Comparison of ENCODE assay signal across 17 mouse cellular contexts in genomic region chr16:90085580-90085979, GRCm38 (mm10). TPM values are rescaled to one million over a fixed set of nuclear protein-coding genes. Genes with fewer than 3 reads are reported as not detected.
A peak's percentile ranks its signal among the peaks of the same experiment; 100 is the strongest.
DNase-seq lines count a peak whose midpoint lies in the region; ATAC-seq and TF ChIP-seq lines count a peak whose summit lies in the region.
"Had no signal": no experiment of that assay in that cellular context is flagged by ENCODE, and none has a peak within 500 bp of the region (broad histone marks: within the 10 kb centered on the region; RNA-seq: fewer than 3 reads in every experiment).

No protein-coding gene starts in this region.

- peaks cover 10% of the 10 kb centered on the region for H3K36me3 ChIP-seq in megakaryocyte, embryonic 14.5 days (replicated peaks; ENCODE audit: low read length)
- H3K36me3 ChIP-seq: midbrain, embryonic 12.5 days had no signal

- DNase-seq in cerebellum, postnatal 10 days = peak; percentile 30 to 38
- no peak for DNase-seq in cerebellum, adult 2 months
- DNase-seq in layer of hippocampus, adult 2 months (ENCODE audit: low spot score in 2 of 2) = peak; percentile 79 to 82
- no peak for DNase-seq in lung, adult 2 months
- DNase-seq: cerebellum, adult 11 months; gastrocnemius, postnatal 36 days; kidney, adult 2 months; kidney, postnatal 36 days; lung, adult 18-20 months; lung, postnatal 36 days had no signal

- ATAC-seq in megakaryocyte, adult 5-6 weeks (ENCODE audit: poor library complexity, severe bottlenecking) = no peak
- ATAC-seq in cerebellum, adult (ENCODE audit: insufficient number of reproducible peaks, low FRiP score, low TSS enrichment) = no peak

- WGBS in cerebellum, adult 2 months = 62% methylated on average over 14 of the region's 14 CpGs
- WGBS in olfactory bulb, adult 2 months = 35% methylated on average over 14 of the region's 14 CpGs
- WGBS in lung, adult 2 months = 78% methylated on average over 14 of the region's 14 CpGs

- H3K9me3 ChIP-seq in megakaryocyte, embryonic 14.5 days = no peaks in the 10 kb centered on the region
- H3K9me3 ChIP-seq: midbrain, embryonic 12.5 days had no signal

- H3K27ac ChIP-seq in cerebellum, adult 2 months (ENCODE audit: insufficient read depth, low read length) = no peak overlapping the region
- peak overlapping the region; percentile 85 for H3K27ac ChIP-seq in layer of hippocampus, adult 2 months
- H3K27ac ChIP-seq in olfactory bulb, adult 2 months (ENCODE audit: insufficient read depth, low read depth, low read length) = peak overlapping the region; percentile 22
- H3K27ac ChIP-seq: midbrain, embryonic 12.5 days had no signal

- TF ChIP-seq CTCF in cerebellum, adult 2 months (IDR thresholded peaks at IDR 0.05; ENCODE audit: borderline replicate concordance, insufficient read depth, low read depth, low read length) = no peak
- TF ChIP-seq CTCF in layer of hippocampus, adult 2 months (conservative IDR thresholded peaks at IDR 0.05) = no peak
- TF ChIP-seq CTCF in olfactory bulb, adult 2 months (IDR thresholded peaks at IDR 0.05; ENCODE audit: insufficient read depth, low read depth, low read length) = no peak
- no peak for TF ChIP-seq CTCF in lung, adult 2 months (IDR thresholded peaks at IDR 0.05; ENCODE audit: insufficient read depth, low read length)

- no peaks in the 10 kb centered on the region for H3K27me3 ChIP-seq in cerebellum, adult 2 months (ENCODE audit: control insufficient read depth, insufficient read depth, low read length)
- no peaks in the 10 kb centered on the region for H3K27me3 ChIP-seq in megakaryocyte, embryonic 14.5 days (replicated peaks)

- H3K4me3 ChIP-seq in cerebellum, adult 2 months (replicated peaks; ENCODE audit: insufficient read depth, low read depth, low read length) = no peak overlapping the region
- H3K4me3 ChIP-seq in megakaryocyte, embryonic 14.5 days (replicated peaks) = peak overlapping the region; percentile 9
- no peak overlapping the region for H3K4me3 ChIP-seq in layer of hippocampus, adult 2 months
- no peak overlapping the region for H3K4me3 ChIP-seq in olfactory bulb, adult 2 months (ENCODE audit: insufficient read depth, low read depth, low read length)
- no peak overlapping the region for H3K4me3 ChIP-seq in lung, adult 2 months (replicated peaks; ENCODE audit: extremely low read depth, low read depth, low read length)
- H3K4me3 ChIP-seq: erythroblast, embryonic 14.5 days; midbrain, embryonic 12.5 days; myocyte had no signal

- no peak for TF ChIP-seq POLR2A in cerebellum, adult 2 months (IDR thresholded peaks at IDR 0.05; ENCODE audit: borderline replicate concordance, insufficient read depth, low read length)
- TF ChIP-seq POLR2A in olfactory bulb, adult 2 months (IDR thresholded peaks at IDR 0.05; ENCODE audit: insufficient read depth, low read depth, low read length) = no peak
- no peak for TF ChIP-seq POLR2A in lung, adult 2 months (IDR thresholded peaks at IDR 0.05; ENCODE audit: borderline replicate concordance, extremely low read depth, low read depth, low read length)

- H3K4me1 ChIP-seq in cerebellum, adult 2 months (ENCODE audit: control insufficient read depth, insufficient read depth, low read length) = peaks cover 42% of the 10 kb centered on the region
- H3K4me1 ChIP-seq in megakaryocyte, embryonic 14.5 days = peaks cover 57% of the 10 kb centered on the region
- H3K4me1 ChIP-seq in olfactory bulb, adult 2 months (ENCODE audit: control insufficient read depth, insufficient read depth, low read length) = peaks cover 38% of the 10 kb centered on the region
- H3K4me1 ChIP-seq in lung, adult 2 months (ENCODE audit: control insufficient read depth, insufficient read depth, low read length) = no peaks in the 10 kb centered on the region
- H3K4me1 ChIP-seq: midbrain, embryonic 12.5 days had no signal

RNA-seq across cellular contexts. Expression of gene Tiam1, which starts 58.0 kb away (rescaled TPM):
- 73.6 and 88.5 TPM in 2 replicates for polyA plus RNA-seq in cerebellum, adult 2 months (2012; rRNA removed)
- polyA plus RNA-seq in megakaryocyte, embryonic 14.5 days (2012; ENCODE audit: insufficient read depth, low replicate concordance) = 7.7 and 10.1 TPM in 2 replicates
- total RNA-seq in megakaryocyte, adult 5-6 weeks (2015) = 61.3 and 80.9 TPM in 2 replicates
- total RNA-seq in megakaryocyte, adult 5-6 weeks (2017) = 60.0 and 74.7 TPM in 2 replicates
- 100 to 1,000 TPM; 124 to 125 TPM for total RNA-seq in layer of hippocampus, adult 2 months (2021)
- polyA plus RNA-seq in olfactory bulb, adult 2 months (2012; ENCODE audit: insufficient read depth, insufficient read length, low replicate concordance, missing spikeins) = 370 TPM in 1 of 2 replicates, not detected in the other
- 7.1 and 14.6 TPM in 2 replicates for polyA plus RNA-seq in lung, adult 2 months (2012; rRNA removed)

Comparison
In these comparisons a context has a peak if more than half of its experiments do, and no peak if none do; other contexts are left out.
1. DNase-seq: peak in cerebellum, postnatal 10 days (2 of 2) and layer of hippocampus, adult 2 months (2 of 2); none in cerebellum, adult 2 months (0 of 2) and lung, adult 2 months (single experiment).